Mouse (Mus musculus): Measurements from ENCODE around the gene Slc25a21. TPM values are rescaled to one million over a fixed set of nuclear protein-coding genes. Genes with fewer than 3 reads are reported as not detected.
A peak's percentile ranks its signal among the peaks of the same experiment; 100 is the strongest.

Gene Slc25a21
- polyA plus RNA-seq, 1 experiment from 2014 or later = 18.7 TPM

- Histone ChIP-seq H3K9ac (ENCODE audit: low read depth, low read length) (peak overlapping the region; percentile 24), H3K4me3 (ENCODE audit: low read depth, low read length) (peak overlapping the region; percentile 32), H3K27ac (ENCODE audit: low read length) (peak overlapping the region; percentile 36), H3K36me3 (ENCODE audit: control insufficient read depth, insufficient read depth) (no peaks in the 10 kb centered on the region), H3K4me2 (ENCODE audit: low read depth, low read length) (peak overlapping the region; percentile 47), H3K4me1 (ENCODE audit: control insufficient read depth, low read depth, low read length) (peaks cover 15% of the 10 kb centered on the region), H3K9me3 (replicated peaks; ENCODE audit: control insufficient read depth, low read length) (no peaks in the 10 kb centered on the region), H3K27me3 (ENCODE audit: control insufficient read depth, insufficient read depth, low read depth, low read length) (no peaks in the 10 kb centered on the region)
- WGBS (ENCODE audit: insufficient replicate concordance) = 6% methylated on average over 3 of the region's 3 CpGs
- ATAC-seq (ENCODE audit: low read depth) = peak; percentile 74
Observed at GRCm38 (mm10) chr12:57194609-57195008, 2.7 kb downstream of the Slc25a21 start.

GRCm38 (mm10) chr12:57187032-57187431, 10.2 kb downstream of the Slc25a21 start:
- Histone ChIP-seq H3K27me3 (ENCODE audit: control insufficient read depth, insufficient read depth, low read depth, low read length) (no peaks in the 10 kb centered on the region), H3K27ac (ENCODE audit: low read length) (no peak overlapping the region), H3K4me2 (ENCODE audit: low read depth, low read length) (no peak overlapping the region), H3K36me3 (ENCODE audit: control insufficient read depth, insufficient read depth) (no peaks in the 10 kb centered on the region), H3K4me3 (ENCODE audit: low read depth, low read length) (no peak overlapping the region), H3K4me1 (ENCODE audit: control insufficient read depth, low read depth, low read length) (peaks cover 19% of the 10 kb centered on the region), H3K9ac (ENCODE audit: low read depth, low read length) (no peak overlapping the region), H3K9me3 (replicated peaks; ENCODE audit: control insufficient read depth, low read length) (no peaks in the 10 kb centered on the region)
- ATAC-seq (ENCODE audit: low read depth) = no peak
- 63% methylated on average over 4 of the region's 4 CpGs for WGBS (ENCODE audit: insufficient replicate concordance)

DNA sequence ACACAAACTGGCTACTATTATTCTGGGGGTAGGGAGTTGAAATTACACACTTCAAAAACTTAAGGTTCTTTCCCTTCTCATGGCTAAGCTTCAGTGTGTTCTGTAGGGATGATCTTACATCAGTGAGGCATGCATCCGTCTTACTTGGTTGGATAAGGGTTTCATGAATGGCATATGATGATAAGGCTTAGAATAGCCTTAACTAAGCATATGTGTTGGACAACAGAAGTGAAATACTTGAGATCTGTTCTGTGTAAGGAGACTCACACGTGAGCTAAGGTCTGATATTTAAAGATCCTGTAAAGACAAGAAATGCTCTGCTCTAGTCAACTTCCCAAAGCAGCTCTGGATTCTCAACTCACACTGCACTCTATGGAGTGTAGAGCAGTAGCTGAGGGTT, 11.1 kb downstream of the Slc25a21 start:
- WGBS (ENCODE audit: insufficient replicate concordance) = 14% methylated on average over 2 of the region's 2 CpGs
- Histone ChIP-seq H3K36me3 (ENCODE audit: control insufficient read depth, insufficient read depth) (no peaks in the 10 kb centered on the region), H3K4me2 (ENCODE audit: low read depth, low read length) (peak overlapping the region; percentile 15; the same call in 1 of the 2 replicates), H3K4me1 (ENCODE audit: control insufficient read depth, low read depth, low read length) (peaks cover 19% of the 10 kb centered on the region), H3K9ac (ENCODE audit: low read depth, low read length) (no peak overlapping the region), H3K4me3 (ENCODE audit: low read depth, low read length) (no peak overlapping the region), H3K9me3 (replicated peaks; ENCODE audit: control insufficient read depth, low read length) (no peaks in the 10 kb centered on the region), H3K27ac (ENCODE audit: low read length) (peak overlapping the region; percentile 58), H3K27me3 (ENCODE audit: control insufficient read depth, insufficient read depth, low read depth, low read length) (no peaks in the 10 kb centered on the region)
- ATAC-seq (ENCODE audit: low read depth) = peak; percentile 83

DNA sequence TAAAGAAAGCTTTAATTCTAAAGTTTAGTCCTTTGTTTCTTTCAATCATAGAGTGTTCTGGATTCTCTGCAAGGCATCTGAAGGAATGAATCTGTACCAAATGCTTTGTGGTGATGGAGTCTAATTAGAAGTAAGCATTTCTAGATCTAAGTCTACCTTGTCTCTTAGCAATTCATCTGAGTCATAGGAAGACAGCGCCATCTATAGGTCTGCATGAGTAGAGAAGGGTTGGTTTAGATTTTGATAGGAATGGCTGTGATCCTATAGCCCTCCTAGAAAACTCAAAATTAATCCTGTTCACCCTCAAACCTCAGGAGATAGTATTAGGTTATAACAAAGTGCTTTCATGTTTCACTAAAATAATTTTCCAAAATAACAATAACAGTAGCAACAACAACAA, 11.8 kb downstream of the Slc25a21 start:
- no peak overlapping the region for H3K9ac ChIP-seq (ENCODE audit: low read depth, low read length)
- H3K27me3 ChIP-seq (ENCODE audit: control insufficient read depth, insufficient read depth, low read depth, low read length) = no peaks in the 10 kb centered on the region
- H3K9me3 ChIP-seq (replicated peaks; ENCODE audit: control insufficient read depth, low read length) = no peaks in the 10 kb centered on the region
- H3K4me3 ChIP-seq (ENCODE audit: low read depth, low read length) = no peak overlapping the region
- H3K27ac ChIP-seq (ENCODE audit: low read length) = no peak overlapping the region
- ATAC-seq (ENCODE audit: low read depth) = peak; percentile 55
- no peak overlapping the region for H3K4me2 ChIP-seq (ENCODE audit: low read depth, low read length)
- H3K36me3 ChIP-seq (ENCODE audit: control insufficient read depth, insufficient read depth) = no peaks in the 10 kb centered on the region
- peaks cover 19% of the 10 kb centered on the region for H3K4me1 ChIP-seq (ENCODE audit: control insufficient read depth, low read depth, low read length)
- WGBS (ENCODE audit: insufficient replicate concordance) = 0% methylated on average over 1 of the region's 1 CpGs

DNA sequence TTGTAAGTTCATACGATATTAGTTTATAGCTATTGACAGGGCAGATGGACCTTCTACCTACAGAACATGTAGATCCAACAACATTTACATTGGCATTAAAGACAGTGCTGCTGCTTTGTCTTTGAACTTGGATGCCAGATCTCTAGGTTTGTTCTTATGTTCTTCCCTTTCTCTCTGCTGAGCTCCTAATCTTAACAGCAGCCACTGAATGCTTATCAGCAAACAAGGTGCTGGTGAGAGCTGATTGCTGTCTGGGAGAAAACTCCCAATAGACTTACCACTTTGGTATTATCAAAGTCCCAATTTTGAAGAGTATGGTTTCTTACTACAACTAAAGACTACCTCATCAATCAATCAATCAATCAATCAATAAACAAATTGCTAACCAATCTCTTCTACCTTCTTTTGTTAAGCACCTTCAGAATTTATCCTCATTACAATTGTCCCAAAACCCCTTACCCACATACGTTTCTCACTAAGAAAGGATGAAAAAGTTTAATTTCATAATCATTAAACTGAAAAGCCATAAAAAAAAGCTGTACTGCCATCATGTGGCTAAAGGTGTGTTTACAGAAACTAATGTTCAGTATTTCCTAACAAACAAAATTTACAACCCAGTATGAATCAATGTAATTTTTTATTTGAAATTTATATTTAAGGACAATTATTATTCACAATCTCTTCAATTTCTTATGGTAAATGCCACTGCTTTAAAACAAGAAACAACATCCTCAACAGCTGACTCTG, 12.7 kb downstream of the Slc25a21 start:
- no peaks in the 10 kb centered on the region for H3K27me3 ChIP-seq (ENCODE audit: control insufficient read depth, insufficient read depth, low read depth, low read length)
- H3K9ac ChIP-seq (ENCODE audit: low read depth, low read length) = no peak overlapping the region
- 26% methylated on average over 2 of the region's 2 CpGs for WGBS (ENCODE audit: insufficient replicate concordance)
- no peak overlapping the region; the same call in 1 of the 2 replicates for H3K27ac ChIP-seq (ENCODE audit: low read length)
- ATAC-seq (ENCODE audit: low read depth) = peak; percentile 82
- H3K9me3 ChIP-seq (replicated peaks; ENCODE audit: control insufficient read depth, low read length) = no peaks in the 10 kb centered on the region
- peak overlapping the region; percentile 40 for H3K4me2 ChIP-seq (ENCODE audit: low read depth, low read length)
- peaks cover 25% of the 10 kb centered on the region for H3K4me1 ChIP-seq (ENCODE audit: control insufficient read depth, low read depth, low read length)
- H3K4me3 ChIP-seq (ENCODE audit: low read depth, low read length) = no peak overlapping the region
- H3K36me3 ChIP-seq (ENCODE audit: control insufficient read depth, insufficient read depth) = no peaks in the 10 kb centered on the region

GRCm38 (mm10) chr12:57179465-57180188, 17.6 kb downstream of the Slc25a21 start:
- no peak overlapping the region for H3K27ac ChIP-seq (ENCODE audit: low read length)
- no peaks in the 10 kb centered on the region for H3K9me3 ChIP-seq (replicated peaks; ENCODE audit: control insufficient read depth, low read length)
- H3K27me3 ChIP-seq (ENCODE audit: control insufficient read depth, insufficient read depth, low read depth, low read length) = no peaks in the 10 kb centered on the region
- H3K36me3 ChIP-seq (ENCODE audit: control insufficient read depth, insufficient read depth) = no peaks in the 10 kb centered on the region
- H3K4me1 ChIP-seq (ENCODE audit: control insufficient read depth, low read depth, low read length) = peaks cover 16% of the 10 kb centered on the region
- 40% methylated on average over 5 of the region's 5 CpGs for WGBS (ENCODE audit: insufficient replicate concordance)
- no peak overlapping the region for H3K4me2 ChIP-seq (ENCODE audit: low read depth, low read length)
- no peak for ATAC-seq (ENCODE audit: low read depth)
- no peak overlapping the region for H3K4me3 ChIP-seq (ENCODE audit: low read depth, low read length)
- H3K9ac ChIP-seq (ENCODE audit: low read depth, low read length) = no peak overlapping the region

- no peaks in the 10 kb centered on the region for H3K9me3 ChIP-seq (replicated peaks; ENCODE audit: control insufficient read depth, low read length)
- no peak overlapping the region for H3K4me3 ChIP-seq (ENCODE audit: low read depth, low read length)
- no peak for ATAC-seq (ENCODE audit: low read depth)
- H3K9ac ChIP-seq (ENCODE audit: low read depth, low read length) = no peak overlapping the region
- no peak overlapping the region for H3K27ac ChIP-seq (ENCODE audit: low read length)
- H3K4me1 ChIP-seq (ENCODE audit: control insufficient read depth, low read depth, low read length) = peaks cover 10% of the 10 kb centered on the region
- no peak overlapping the region for H3K4me2 ChIP-seq (ENCODE audit: low read depth, low read length)
- H3K27me3 ChIP-seq (ENCODE audit: control insufficient read depth, insufficient read depth, low read depth, low read length) = no peaks in the 10 kb centered on the region
- H3K36me3 ChIP-seq (ENCODE audit: control insufficient read depth, insufficient read depth) = no peaks in the 10 kb centered on the region
Observed at GRCm38 (mm10) chr12:57178818-57179217, 18.5 kb downstream of the Slc25a21 start.

- no peaks in the 10 kb centered on the region for H3K36me3 ChIP-seq (ENCODE audit: control insufficient read depth, insufficient read depth)
- WGBS (ENCODE audit: insufficient replicate concordance) = 25% methylated on average over 2 of the region's 2 CpGs
Observed at GRCm38 (mm10) chr12:57163294-57163693, 34.0 kb downstream of the Slc25a21 start.

GRCm38 (mm10) chr12:57162840-57163239, 34.4 kb downstream of the Slc25a21 start:
- no peaks in the 10 kb centered on the region for H3K9me3 ChIP-seq (replicated peaks; ENCODE audit: control insufficient read depth, low read length)
- H3K4me1 ChIP-seq (ENCODE audit: control insufficient read depth, low read depth, low read length) = no peaks in the 10 kb centered on the region
- no peak overlapping the region for H3K4me3 ChIP-seq (ENCODE audit: low read depth, low read length)
- H3K36me3 ChIP-seq (ENCODE audit: control insufficient read depth, insufficient read depth) = no peaks in the 10 kb centered on the region
- no peak overlapping the region for H3K4me2 ChIP-seq (ENCODE audit: low read depth, low read length)
- no peak for ATAC-seq (ENCODE audit: low read depth)
- no peaks in the 10 kb centered on the region for H3K27me3 ChIP-seq (ENCODE audit: control insufficient read depth, insufficient read depth, low read depth, low read length)
- 47% methylated on average over 3 of the region's 3 CpGs for WGBS (ENCODE audit: insufficient replicate concordance)
- H3K27ac ChIP-seq (ENCODE audit: low read length) = no peak overlapping the region
- no peak overlapping the region for H3K9ac ChIP-seq (ENCODE audit: low read depth, low read length)

More at GRCm38 (mm10) chr12:57163294-57163693, 34.0 kb downstream of the Slc25a21 start:
- Histone ChIP-seq H3K4me3 (ENCODE audit: low read depth, low read length) (no peak overlapping the region), H3K9ac (ENCODE audit: low read depth, low read length) (no peak overlapping the region), H3K4me1 (ENCODE audit: control insufficient read depth, low read depth, low read length) (no peaks in the 10 kb centered on the region), H3K4me2 (ENCODE audit: low read depth, low read length) (no peak overlapping the region), H3K27me3 (ENCODE audit: control insufficient read depth, insufficient read depth, low read depth, low read length) (no peaks in the 10 kb centered on the region), H3K27ac (ENCODE audit: low read length) (no peak overlapping the region), H3K9me3 (replicated peaks; ENCODE audit: control insufficient read depth, low read length) (no peaks in the 10 kb centered on the region)
- ATAC-seq (ENCODE audit: low read depth) = no peak
